Mouse (Mus musculus): ENCODE measurements around the gene Zfp658.

The Zfp658 gene

DNA sequence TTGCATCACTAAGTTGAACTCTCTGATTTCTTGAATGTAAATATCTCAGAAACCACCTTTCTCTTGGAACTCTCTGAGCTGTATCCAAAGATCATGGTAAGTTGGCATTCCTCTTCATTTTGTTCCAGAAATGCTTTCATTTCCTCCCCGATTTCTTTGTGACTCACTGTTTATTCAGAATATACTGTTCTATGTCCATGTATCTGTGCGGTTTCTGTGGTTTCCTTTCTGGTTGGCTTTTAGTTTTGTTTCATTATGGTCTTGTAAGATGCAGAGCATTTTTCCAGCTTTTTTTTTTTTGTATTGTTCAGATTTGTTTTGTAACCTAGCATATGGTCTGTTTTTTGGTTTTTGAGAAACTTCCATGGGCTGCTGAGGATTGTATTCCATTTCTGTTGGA lies 9.2 kb downstream of the Zfp658 start:
- in situ Hi-C loops (cut with MboI; ENCODE audit: low pct_unique_long_range_greater_than_20kb in 1 of 2, low sequenced_read_pairs in 2 of 2, unreplicated experiment in 1 of 2) = no loop called here

DNA sequence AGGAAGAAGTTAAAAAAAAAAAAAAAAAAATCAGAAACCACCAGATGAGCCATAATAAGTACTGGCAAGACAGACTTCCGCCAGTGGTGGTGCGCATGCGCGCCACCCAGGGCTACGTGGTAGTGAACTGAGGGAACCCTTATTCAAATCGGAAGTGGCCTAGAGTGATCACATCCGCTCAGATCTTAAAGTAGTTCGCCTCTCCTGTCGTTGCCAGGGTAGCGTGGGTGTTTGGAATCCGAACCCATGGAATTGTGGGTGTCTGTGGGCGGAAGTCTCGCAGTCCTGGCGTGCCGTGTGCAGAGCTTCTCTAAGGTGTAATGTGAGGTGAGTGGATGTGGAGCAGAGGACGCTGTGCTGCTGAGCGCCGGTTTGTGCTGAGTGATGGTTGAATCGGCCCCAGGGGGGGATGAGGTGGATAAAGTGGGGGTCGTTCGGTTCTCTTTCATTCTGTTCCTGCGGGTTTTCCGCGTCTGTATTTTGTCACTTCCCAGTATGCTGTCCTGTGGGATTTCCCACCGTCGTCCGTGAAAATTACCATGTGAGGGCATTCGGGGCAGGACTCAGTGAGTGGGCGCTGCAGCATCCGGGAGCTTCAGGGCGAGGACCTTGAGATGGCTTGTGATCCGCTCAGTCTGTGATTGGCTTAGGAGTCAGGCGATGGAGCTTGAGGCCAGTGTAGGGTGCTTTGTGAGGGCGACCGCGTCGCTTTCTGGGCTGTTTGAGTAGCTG lies 17.6 kb downstream of the Zfp658 start, which contains the start of gene Zfp719:
Zfp719 (plus strand) TSS at position 171 of the 732 bp plus-strand sequence.
- in situ Hi-C loops (cut with MboI; ENCODE audit: low pct_unique_long_range_greater_than_20kb in 1 of 2, low sequenced_read_pairs in 2 of 2, unreplicated experiment in 1 of 2) = loop anchor here in 1 of 2 experiments (10.0 kb wide), 1 partner anchor 95 kb away; the partner anchor contains the start of gene Ctu1

DNA sequence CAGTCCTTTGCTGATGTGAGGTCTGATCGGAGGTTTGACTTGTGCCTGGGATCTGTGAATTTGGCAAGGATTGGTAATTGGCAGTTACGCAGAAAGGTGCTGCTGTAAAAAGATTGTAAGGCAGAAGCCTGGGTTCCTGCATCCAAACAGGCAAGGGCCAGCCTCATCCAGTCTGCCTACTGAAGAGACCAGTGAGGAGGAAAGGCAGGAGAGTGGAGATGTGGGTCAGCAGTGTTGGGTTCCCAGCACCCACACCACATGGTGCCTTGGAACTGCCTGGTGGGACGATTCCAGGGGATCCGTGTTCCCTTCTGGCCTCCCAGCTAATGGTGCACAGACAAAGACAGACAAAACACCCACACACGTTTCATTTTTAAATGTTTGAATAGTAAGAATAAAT lies 18.5 kb downstream of the Zfp658 start:
- in situ Hi-C loops (cut with MboI; ENCODE audit: low pct_unique_long_range_greater_than_20kb in 1 of 2, low sequenced_read_pairs in 2 of 2, unreplicated experiment in 1 of 2) = loop anchor here in 1 of 2 experiments (10.0 kb wide), 1 partner anchor 94 kb away; the partner anchor contains the start of gene Ctu1

DNA sequence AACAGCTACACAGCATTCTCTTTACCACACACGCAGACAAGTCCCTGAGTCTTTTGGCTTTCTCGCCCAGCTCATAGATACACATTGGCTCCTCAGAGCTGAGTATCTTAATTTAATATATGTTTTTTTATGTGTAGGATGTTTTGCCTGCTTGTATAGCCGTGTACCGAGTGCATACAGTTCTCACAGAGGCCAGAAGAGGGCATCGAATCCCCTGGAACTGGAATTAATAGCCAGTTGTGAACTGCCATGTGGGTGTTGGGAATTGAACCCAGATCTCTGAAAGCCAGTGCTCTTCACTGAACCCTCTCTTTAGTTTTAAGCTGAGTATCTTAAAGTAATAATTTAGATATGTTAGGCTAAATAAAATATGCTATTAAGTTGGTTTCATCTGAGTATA lies 22.7 kb downstream of the Zfp658 start:
- in situ Hi-C loops (cut with MboI; ENCODE audit: low pct_unique_long_range_greater_than_20kb in 1 of 2, low sequenced_read_pairs in 2 of 2, unreplicated experiment in 1 of 2) = loop anchor here (5.0 to 10.0 kb wide), 2 partner anchors 88 to 90 kb away; partner anchors contain the start of gene Ctu1 (in 2 of the 2)

DNA sequence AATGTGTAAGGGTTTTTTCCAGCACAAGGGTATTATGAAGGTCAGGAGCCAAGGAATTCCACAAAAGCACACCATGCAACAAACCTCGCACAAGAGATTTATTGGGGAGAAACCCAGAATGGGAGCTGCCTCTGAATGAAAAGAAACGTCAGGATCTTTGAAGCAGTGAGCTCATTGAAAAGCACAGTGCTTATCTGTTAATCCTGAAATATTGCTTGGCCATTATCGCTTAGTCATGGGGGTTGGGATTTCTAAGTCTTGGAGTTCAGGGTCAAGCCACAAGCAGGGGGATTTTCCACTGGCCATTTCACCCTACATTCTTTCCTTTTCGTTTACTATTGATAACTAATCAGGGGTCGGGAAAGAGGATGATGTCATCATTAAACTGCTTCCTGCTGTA lies 39.8 kb downstream of the Zfp658 start:
- in situ Hi-C loops (cut with MboI; ENCODE audit: low pct_unique_long_range_greater_than_20kb in 1 of 2, low sequenced_read_pairs in 2 of 2, unreplicated experiment in 1 of 2) = no loop called here

DNA sequence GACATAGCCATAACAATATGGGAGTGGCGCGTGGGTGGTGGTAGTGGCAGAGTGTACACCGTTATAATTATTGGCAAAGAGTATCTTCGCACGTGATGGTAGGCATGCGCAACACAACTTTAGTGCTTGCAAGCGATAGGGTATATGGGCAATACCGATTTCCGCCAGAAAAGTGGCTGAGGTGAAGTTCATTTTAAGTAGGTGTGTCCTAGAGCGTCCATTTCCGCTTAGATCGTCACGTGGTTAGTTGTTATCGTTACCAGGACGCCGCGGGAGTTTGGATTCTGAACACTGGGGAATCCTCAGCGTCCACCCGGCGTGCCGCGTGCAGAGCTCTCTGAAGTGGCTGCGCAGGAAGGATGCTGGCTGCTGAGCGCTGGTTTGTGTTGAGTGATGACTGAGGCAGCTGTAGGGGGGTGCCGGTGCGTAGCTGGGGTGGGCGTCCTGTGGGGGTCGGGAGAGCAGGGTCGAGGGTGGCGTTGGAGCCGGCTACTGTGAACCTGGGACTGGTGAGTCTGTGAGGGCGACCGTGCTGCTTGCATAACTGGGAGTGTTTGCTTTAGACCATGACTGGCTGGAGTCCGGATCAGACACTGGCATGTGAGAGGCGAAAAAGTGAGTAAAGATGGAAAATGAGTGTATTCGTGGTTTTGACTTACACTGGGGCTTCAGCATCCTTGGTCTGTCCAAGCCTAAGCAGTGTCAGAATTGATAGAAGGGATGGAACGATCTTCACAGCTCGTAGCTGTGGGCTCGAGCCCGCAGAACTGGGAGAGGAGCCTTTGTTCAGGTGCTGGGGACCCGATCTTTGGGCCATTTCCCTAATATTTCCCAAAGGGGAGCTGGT lies 45.1 kb downstream of the Zfp658 start, which contains the start of gene Zfp819:
Zfp819 (plus strand) TSS at position 274 of the 847 bp plus-strand sequence.
- in situ Hi-C loops (cut with MboI; ENCODE audit: low pct_unique_long_range_greater_than_20kb in 1 of 2, low sequenced_read_pairs in 2 of 2, unreplicated experiment in 1 of 2) = no loop called here

DNA sequence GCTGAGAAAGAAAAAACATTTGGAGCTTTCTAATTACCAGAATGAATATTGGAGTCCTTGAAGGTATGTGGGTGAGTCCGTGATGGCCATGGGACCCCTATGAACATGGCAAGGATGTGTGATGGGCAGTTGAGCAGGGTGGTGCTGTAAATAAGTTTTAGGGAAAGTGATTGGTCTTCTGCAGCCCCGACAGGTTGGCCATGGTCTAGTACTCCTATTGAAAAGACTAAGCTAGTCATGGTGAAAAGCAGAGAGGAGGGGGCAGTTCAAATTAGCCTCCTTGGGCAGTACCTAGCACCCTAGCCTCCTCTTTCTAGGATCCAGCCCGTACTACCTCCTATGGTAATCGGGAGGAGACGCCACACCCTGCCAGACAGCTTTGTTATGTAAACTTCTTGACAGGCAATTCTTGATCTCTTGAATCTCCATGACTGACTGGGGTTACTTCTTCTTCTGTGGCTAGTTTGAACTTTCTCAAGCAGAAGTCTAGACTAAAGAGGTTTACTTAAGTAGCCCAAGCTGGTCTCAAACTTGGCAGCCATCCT lies 45.8 kb downstream of the Zfp658 start:
- in situ Hi-C loops (cut with MboI; ENCODE audit: low pct_unique_long_range_greater_than_20kb in 1 of 2, low sequenced_read_pairs in 2 of 2, unreplicated experiment in 1 of 2) = no loop called here

DNA sequence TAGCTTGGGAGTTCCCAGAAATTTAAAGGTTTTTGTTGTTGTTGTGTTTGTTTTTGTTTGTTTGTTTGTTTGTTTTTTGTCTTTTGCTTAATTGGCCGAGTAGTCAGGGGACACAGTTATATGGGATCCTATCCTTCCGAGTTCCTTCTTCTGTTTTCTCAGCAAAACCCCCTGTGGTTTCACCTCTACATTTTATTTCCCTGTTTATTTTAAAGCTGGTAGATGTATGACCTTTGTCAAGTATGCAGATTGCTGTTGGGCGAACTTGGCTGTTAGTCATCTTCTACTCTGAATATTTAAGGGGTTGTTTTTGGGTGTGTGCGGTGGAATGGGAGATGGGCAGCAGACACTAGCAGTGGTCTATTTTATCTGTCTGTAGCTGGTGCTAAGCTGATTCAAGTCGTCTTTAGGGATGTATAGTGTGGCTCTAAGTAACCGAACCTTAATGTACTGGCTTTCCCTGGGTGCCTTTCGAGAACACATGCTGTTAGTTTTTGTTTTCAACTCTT lies 46.3 kb downstream of the Zfp658 start:
- in situ Hi-C loops (cut with MboI; ENCODE audit: low pct_unique_long_range_greater_than_20kb in 1 of 2, low sequenced_read_pairs in 2 of 2, unreplicated experiment in 1 of 2) = no loop called here

DNA sequence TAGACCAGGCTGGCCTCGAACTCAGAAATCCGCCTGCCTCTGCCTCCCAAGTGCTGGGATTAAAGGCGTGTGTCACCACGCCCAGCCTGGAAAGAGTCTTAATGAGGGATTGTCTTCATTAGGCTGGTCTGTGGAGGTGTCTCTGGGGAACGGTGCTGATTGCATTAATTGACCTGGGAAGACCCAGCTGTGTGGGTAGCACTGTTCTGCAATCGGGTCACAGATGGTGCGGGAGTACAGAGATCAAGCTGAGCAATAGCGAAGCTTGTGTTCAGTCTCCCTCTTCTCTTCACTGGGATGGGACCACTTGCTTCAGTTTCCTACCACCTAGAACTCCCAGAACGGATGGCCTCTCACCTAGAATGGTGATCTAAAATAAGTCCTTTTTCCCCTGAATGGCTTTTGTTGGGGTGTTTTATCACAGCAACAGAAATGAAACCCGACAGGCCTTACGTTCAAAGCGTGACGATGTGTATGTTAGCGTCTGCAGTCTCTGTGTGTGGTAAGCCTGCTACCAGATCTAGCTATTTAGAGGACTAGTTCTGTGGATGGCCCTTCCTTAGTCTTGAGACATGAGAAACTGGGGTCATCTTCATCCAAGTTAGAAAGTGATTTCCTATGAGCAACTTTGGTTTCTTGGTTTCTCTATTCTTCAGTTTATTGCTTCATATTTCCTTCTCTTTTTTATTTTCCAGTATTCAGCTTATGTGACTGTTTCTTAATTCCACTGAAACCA lies 51.9 kb downstream of the Zfp658 start:
- in situ Hi-C loops (cut with MboI; ENCODE audit: low pct_unique_long_range_greater_than_20kb in 1 of 2, low sequenced_read_pairs in 2 of 2, unreplicated experiment in 1 of 2) = no loop called here

DNA sequence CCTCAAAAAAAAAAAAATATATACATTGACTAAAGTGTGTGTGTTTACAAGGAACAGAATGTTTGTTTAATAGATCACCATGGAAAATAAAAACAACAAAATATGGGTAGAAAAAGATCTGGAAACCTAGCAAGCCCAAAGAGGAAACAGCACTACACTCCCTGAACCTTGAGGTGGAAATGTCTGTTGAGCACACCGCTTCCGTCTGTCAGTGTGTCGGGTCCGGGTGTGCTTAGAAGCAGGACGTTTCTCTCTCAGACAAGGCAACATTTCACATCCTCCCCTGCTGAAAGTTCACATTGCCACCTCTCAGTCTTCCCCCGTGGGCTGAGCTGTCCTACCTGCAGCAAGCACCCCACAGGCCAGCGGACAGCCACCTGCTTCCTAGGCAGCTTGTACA lies 60.9 kb downstream of the Zfp658 start:
- in situ Hi-C loops (cut with MboI; ENCODE audit: low pct_unique_long_range_greater_than_20kb in 1 of 2, low sequenced_read_pairs in 2 of 2, unreplicated experiment in 1 of 2) = no loop called here

DNA sequence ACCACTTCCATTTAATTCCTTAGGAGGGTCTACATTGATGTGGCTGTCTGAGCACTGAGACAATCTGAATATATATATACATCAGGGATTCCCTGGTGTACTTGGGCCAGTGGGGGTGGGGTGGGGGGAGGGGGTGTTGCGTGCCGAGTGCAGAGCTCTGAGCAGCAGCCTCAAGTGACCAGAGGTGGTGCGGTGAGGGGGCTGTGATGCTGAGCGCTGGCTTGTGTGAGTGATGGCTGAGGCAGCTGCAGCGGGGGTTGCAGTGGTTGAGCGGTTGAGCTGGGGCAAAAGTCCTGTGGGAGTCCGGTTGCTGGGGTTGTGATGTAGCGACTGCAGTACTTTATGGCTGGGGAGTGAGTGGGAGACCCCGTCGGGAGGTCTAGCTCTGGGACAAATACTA lies 61.8 kb downstream of the Zfp658 start:
- in situ Hi-C loops (cut with MboI; ENCODE audit: low pct_unique_long_range_greater_than_20kb in 1 of 2, low sequenced_read_pairs in 2 of 2, unreplicated experiment in 1 of 2) = no loop called here
